Mouse (Mus musculus): ENCODE measurements around the gene Sparc. TPM values are rescaled to one million over a fixed set of nuclear protein-coding genes. Genes with fewer than 3 reads are reported as not detected.

The Sparc gene
- polyA plus RNA-seq, 1 experiment from 2014 or later: 150 TPM

DNA sequence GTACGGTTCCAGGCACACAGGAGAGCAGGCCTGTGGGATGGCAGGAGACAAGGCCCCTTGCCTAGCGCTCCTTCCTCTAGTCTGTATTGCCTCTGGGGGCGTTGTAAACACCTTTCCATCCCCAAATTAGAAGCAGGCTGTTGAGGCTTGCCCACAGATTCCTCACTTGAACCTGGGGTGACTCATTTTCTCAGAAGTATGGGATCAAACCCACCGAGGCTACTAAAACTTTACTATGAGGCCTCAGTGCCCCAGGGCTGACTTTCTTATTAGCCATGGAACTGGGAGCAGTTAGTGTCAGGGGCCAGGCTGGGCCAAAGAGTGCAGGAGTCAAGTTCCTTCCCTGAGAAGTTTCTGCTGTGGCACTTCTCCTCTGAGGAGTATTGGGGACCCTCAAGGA, 57.7 kb downstream of the Sparc start:
- ATAC-seq (ENCODE audit: low read depth) (no peak), DNase-seq (no peak)
- Histone ChIP-seq H3K27ac (no peak overlapping the region), H3K4me3 (replicated peaks) (no peak overlapping the region), H3K36me3 (no peaks in the 10 kb centered on the region), H3K4me1 (replicated peaks) (no peaks in the 10 kb centered on the region), H3K27me3 (no peaks in the 10 kb centered on the region), H3K9me3 (replicated peaks) (no peaks in the 10 kb centered on the region), H3K4me2 (no peak overlapping the region), H3K9ac (no peak overlapping the region)
- 42% methylated on average over 4 of the region's 4 CpGs for WGBS (ENCODE audit: insufficient replicate concordance)

DNA sequence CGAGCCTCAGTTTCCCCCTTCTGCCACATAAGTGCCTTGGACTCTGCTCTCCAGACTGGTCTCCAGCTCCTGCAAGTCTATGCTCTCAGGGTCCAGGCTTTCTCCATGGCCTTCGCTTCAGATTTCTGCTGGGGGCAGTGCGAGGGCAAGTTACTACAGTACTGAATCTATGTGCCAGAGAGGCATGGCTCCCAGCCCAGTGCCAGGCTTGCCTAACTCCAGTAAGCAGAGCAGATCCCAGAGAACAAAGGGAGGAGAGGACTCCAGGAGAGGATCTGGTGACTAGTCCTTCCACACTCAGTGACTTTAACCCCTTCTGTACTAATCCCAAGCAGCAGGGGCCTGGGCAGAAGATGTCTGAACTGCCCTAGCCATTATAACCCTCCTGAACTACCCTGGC, 58.3 kb downstream of the Sparc start:
- no peaks in the 10 kb centered on the region for H3K9me3 ChIP-seq (replicated peaks)
- H3K4me2 ChIP-seq: no peak overlapping the region
- H3K9ac ChIP-seq: no peak overlapping the region
- DNase-seq (no peak), ATAC-seq (ENCODE audit: low read depth) (no peak)
- 54% methylated on average over 3 of the region's 3 CpGs for WGBS (ENCODE audit: insufficient replicate concordance)
- H3K27ac ChIP-seq: no peak overlapping the region
- no peaks in the 10 kb centered on the region for H3K4me1 ChIP-seq (replicated peaks)
- H3K27me3 ChIP-seq: no peaks in the 10 kb centered on the region
- H3K36me3 ChIP-seq: no peaks in the 10 kb centered on the region
- no peak overlapping the region for H3K4me3 ChIP-seq (replicated peaks)

DNA sequence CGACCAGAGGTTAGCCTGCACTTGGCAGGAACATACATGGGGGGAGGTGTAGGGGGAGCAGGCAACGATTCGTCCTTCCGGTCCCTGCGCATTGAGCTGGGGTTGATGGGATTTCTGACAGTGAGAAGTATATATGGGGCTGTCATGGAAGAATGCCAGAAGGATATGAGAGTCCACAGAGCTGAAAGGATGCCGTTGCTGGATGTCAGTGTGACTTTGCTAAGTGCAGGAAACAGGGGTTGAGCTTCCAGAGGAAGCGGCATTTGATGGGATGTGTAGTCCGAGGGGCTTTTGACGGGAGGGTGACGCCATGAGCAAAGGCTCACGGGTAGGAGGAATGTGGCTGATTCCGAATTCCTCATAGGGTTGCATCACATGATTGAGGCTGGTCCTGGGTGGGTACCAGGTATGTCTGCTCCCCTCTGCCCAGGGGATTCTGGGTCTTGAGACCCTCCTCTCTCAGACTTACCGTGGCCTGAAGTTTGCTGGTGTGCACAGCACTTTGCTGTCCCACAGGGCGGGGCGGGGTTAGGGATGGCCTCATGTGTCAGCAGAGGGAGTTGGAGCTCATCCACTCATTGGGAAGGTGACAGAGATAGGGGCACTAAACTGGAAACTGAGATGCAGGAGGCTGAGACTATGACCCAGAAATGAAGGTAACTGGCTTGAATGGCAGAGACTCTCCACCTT, 64.7 kb downstream of the Sparc start:
- ATAC-seq (ENCODE audit: low read depth): no peak
- no peak overlapping the region for H3K4me3 ChIP-seq (replicated peaks)
- H3K9ac ChIP-seq: no peak overlapping the region
- H3K4me1 ChIP-seq (replicated peaks): no peaks in the 10 kb centered on the region
- H3K4me2 ChIP-seq: no peak overlapping the region
- H3K27me3 ChIP-seq: no peaks in the 10 kb centered on the region
- DNase-seq: no peak
- WGBS (ENCODE audit: insufficient replicate concordance): 61% methylated on average over 15 of the region's 15 CpGs
- H3K36me3 ChIP-seq: no peaks in the 10 kb centered on the region
- H3K27ac ChIP-seq: no peak overlapping the region
- no peaks in the 10 kb centered on the region for H3K9me3 ChIP-seq (replicated peaks)

DNA sequence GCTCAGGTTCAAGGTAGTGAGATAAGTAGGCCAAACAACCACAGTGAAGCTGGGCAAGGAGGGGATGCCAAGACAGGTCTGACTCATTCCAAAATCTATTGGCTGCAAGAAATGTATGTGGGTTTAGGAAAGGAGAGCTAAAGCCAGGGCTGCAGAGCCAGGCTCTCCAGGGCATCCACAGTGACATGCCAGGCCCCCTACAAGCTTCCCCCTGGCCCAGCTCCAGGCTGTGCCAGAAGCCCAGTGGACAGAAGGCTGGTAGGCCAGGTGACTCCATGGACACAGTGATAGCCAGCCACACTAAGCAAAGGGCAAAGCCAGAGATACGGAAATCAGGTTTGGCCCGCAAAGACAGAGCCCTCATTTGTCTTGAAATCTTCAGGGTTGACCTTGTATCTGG, 66.1 kb downstream of the Sparc start:
- H3K9me3 ChIP-seq (replicated peaks): no peaks in the 10 kb centered on the region
- no peak for ATAC-seq (ENCODE audit: low read depth)

More for the DNA sequence above, 66.1 kb downstream of the Sparc start:
- WGBS (ENCODE audit: insufficient replicate concordance): 63% methylated on average over 2 of the region's 2 CpGs
- H3K4me2 ChIP-seq: no peak overlapping the region
- H3K9ac ChIP-seq: no peak overlapping the region
- H3K36me3 ChIP-seq: no peaks in the 10 kb centered on the region
- no peak overlapping the region for H3K4me3 ChIP-seq (replicated peaks)
- H3K4me1 ChIP-seq (replicated peaks): no peaks in the 10 kb centered on the region
- no peak overlapping the region for H3K27ac ChIP-seq
- DNase-seq: no peak
- H3K27me3 ChIP-seq: no peaks in the 10 kb centered on the region

Other genes with a start within 250 kb of the Sparc start
- gene Slc36a2, start 238.1 kb downstream of the Sparc start, polyA plus RNA-seq (2015; fragmentation: Nextera tagmentation; extraction: Ambion mirVana): 9.2 and 10.0 TPM in 2 replicates
- gene Slc36a1, start 218.8 kb downstream of the Sparc start, polyA plus RNA-seq (2015; fragmentation: Nextera tagmentation; extraction: Ambion mirVana): 1.4 and 1.8 TPM in 2 replicates
- not detected in 2 replicates for gene Fat2, start 86.6 kb downstream of the Sparc start, polyA plus RNA-seq (2015; fragmentation: Nextera tagmentation; extraction: Ambion mirVana)
- 184 and 205 TPM in 2 replicates for gene Atox1, start 38.1 kb upstream of the Sparc start, polyA plus RNA-seq (2015; fragmentation: Nextera tagmentation; extraction: Ambion mirVana)
- gene G3bp1, start 46.5 kb upstream of the Sparc start, polyA plus RNA-seq (2015; fragmentation: Nextera tagmentation; extraction: Ambion mirVana): 96.5 and 114 TPM in 2 replicates
- gene Glra1, start 185.0 kb upstream of the Sparc start, polyA plus RNA-seq (2015; fragmentation: Nextera tagmentation; extraction: Ambion mirVana): not detected in 2 replicates